Mouse (Mus musculus) hindbrain, postnatal 0 days (tissue): ENCODE results near the gene Mrto4. TPM values are rescaled to one million over a fixed set of nuclear protein-coding genes. Genes with fewer than 3 reads are reported as not detected.
A peak's percentile ranks its signal among the peaks of the same experiment; 100 is the strongest.

Experiments used
- ATAC-seq: fragments of 200-750 bp; cut with Nextera tagmentation; 2 replicates; pipeline ENCODE4 v1.8.0; 2017; ENCODE audit warnings: mild to moderate bottlenecking, moderate TSS enrichment, moderate library complexity
- DNase-seq: peaks from one replicate; pipeline ENCODE4 v3.0.0-alpha.2; 2015; ENCODE audit warnings: low spot score
- H3K27ac ChIP-seq: fragments of 300-500 bp; sonication (generic); 2 replicates; pipeline ENCODE4 v1.5.1; 2014; ENCODE audit warnings: mild to moderate bottlenecking
- H3K27me3 ChIP-seq: fragments of 300-500 bp; sonication (generic); 2 replicates; pipeline ENCODE4 v1.6.1; 2014; ENCODE audit warnings: low read length, mixed read lengths; ENCODE audit not compliant: insufficient read depth
- H3K36me3 ChIP-seq: fragments of 300-500 bp; sonication (generic); 2 replicates; pipeline ENCODE4 v1.6.1; 2014; ENCODE audit warnings: low read length, mixed read lengths; ENCODE audit not compliant: insufficient read depth
- H3K4me1 ChIP-seq: fragments of 300-500 bp; sonication (generic); 2 replicates; pipeline ENCODE4 v1.6.1; 2014; ENCODE audit warnings: antibody characterized with exemption, low read length, mixed read lengths; ENCODE audit not compliant: insufficient read depth
- H3K4me2 ChIP-seq: fragments of 300-500 bp; sonication (generic); 2 replicates; pipeline ENCODE4 v1.6.1; 2014; ENCODE audit warnings: low read depth, mild to moderate bottlenecking, low read length, moderate library complexity, mixed read lengths
- H3K4me3 ChIP-seq: fragments of 300-500 bp; sonication (generic); 2 replicates; pipeline ENCODE4 v1.5.1; 2014; ENCODE audit warnings: low read length
- H3K9ac ChIP-seq: fragments of 300-500 bp; sonication (generic); replicated peaks from 2 replicates; pipeline ENCODE4 v1.6.1; 2014; ENCODE audit warnings: mild to moderate bottlenecking, low read length, moderate library complexity, mixed read lengths
- H3K9me3 ChIP-seq: fragments of 300-500 bp; sonication (generic); 2 replicates; pipeline ENCODE4 v1.6.1; 2016; ENCODE audit warnings: low read length, mixed read lengths
- CTCF ChIP-seq: IDR thresholded peaks from 2 replicates; pipeline ENCODE4 v1.5.1; 2016; ENCODE audit warnings: antibody characterized with exemption, control low read depth, low read depth
- WGBS: fragments of 180-500 bp; shearing (Covaris S2); extraction: QIAGEN DNeasy Blood & Tissue Kit; methylation state at CpG from one replicate; pipeline ENCODE4 v1.1.7; 2014; 5-methylcytosine and 5-hydroxymethylcytosine counted together
- polyA plus RNA-seq: library from polyadenylated mRNA; unstranded; fragments of >200 nt; fragmentation: Nextera tagmentation; extraction: Ambion mirVana; gene quantifications from 2 replicates; pipeline ENCODE4 v1.2.1, GENCODE M21; 2015
- total RNA-seq: library from RNA; depleted of rRNA; stranded (reverse); fragments of >200 nt; gene quantifications from 2 replicates; pipeline ENCODE4 v1.2.3, GENCODE M21; 2014

Gene Mrto4
- total and polyA plus RNA-seq, 2 experiments from 2014 or later = 23.7 to 77.3 TPM

GRCm38 (mm10) chr4:139367336-139367735 lies 15.0 kb upstream of the Mrto4 start:
- Histone ChIP-seq H3K9ac (no peak overlapping the region), H3K36me3 (peaks cover 93% of the 10 kb centered on the region), H3K4me3 (no peak overlapping the region), H3K27ac (no peak overlapping the region), H3K4me2 (no peak overlapping the region), H3K27me3 (no peaks in the 10 kb centered on the region), H3K4me1 (no peaks in the 10 kb centered on the region), H3K9me3 (no peaks in the 10 kb centered on the region)
- no peak for TF ChIP-seq CTCF
- no peak for ATAC-seq
- DNase-seq = no peak
- 99% methylated on average over 3 of the region's 3 CpGs for WGBS

- DNase-seq (no peak), ATAC-seq (no peak)
- no peak for TF ChIP-seq CTCF
- Histone ChIP-seq H3K4me1 (no peaks in the 10 kb centered on the region), H3K4me2 (no peak overlapping the region), H3K27ac (no peak overlapping the region), H3K9ac (no peak overlapping the region), H3K9me3 (no peaks in the 10 kb centered on the region), H3K36me3 (peaks cover 83% of the 10 kb centered on the region), H3K4me3 (no peak overlapping the region), H3K27me3 (no peaks in the 10 kb centered on the region)
- 95% methylated on average over 11 of the region's 11 CpGs for WGBS
These were observed 8.6 kb upstream of the Mrto4 start for GRCm38 (mm10) chr4:139360761-139361548.

- 0 out of 2 replicates have a peak, but pooled peaks have one; percentile 0 for TF ChIP-seq CTCF
- no peaks in the 10 kb centered on the region for H3K27me3 ChIP-seq
- no peaks in the 10 kb centered on the region for H3K9me3 ChIP-seq
- H3K36me3 ChIP-seq = peaks cover 48% of the 10 kb centered on the region
- DNase-seq = no peak
- H3K4me2 ChIP-seq = no peak overlapping the region
- 92% methylated on average over 3 of the region's 3 CpGs for WGBS
- H3K27ac ChIP-seq = no peak overlapping the region
- no peak for ATAC-seq
- 0 out of 2 replicates have a peak, but pooled peaks cover 3% of the 10 kb centered on the region for H3K4me1 ChIP-seq
- no peak overlapping the region for H3K9ac ChIP-seq
- no peak overlapping the region for H3K4me3 ChIP-seq
These were observed 4.8 kb upstream of the Mrto4 start for GRCm38 (mm10) chr4:139357211-139357610.

- DNase-seq (peak; percentile 4), ATAC-seq (0 out of 2 replicates have a peak, but pooled peaks have one; percentile 8)
- peak overlapping the region; percentile 97 for H3K27ac ChIP-seq
- H3K4me3 ChIP-seq = peak overlapping the region; percentile 78
- H3K27me3 ChIP-seq = no peaks in the 10 kb centered on the region
- TF ChIP-seq CTCF = no peak
- 0% methylated on average over 7 of the region's 7 CpGs for WGBS
- no peaks in the 10 kb centered on the region for H3K9me3 ChIP-seq
- peak overlapping the region; percentile 74 for H3K4me2 ChIP-seq
- peaks cover 15% of the 10 kb centered on the region for H3K4me1 ChIP-seq
- peak overlapping the region; percentile 92 for H3K9ac ChIP-seq
- H3K36me3 ChIP-seq = peaks cover 30% of the 10 kb centered on the region
These were observed 456 bp upstream of the Mrto4 start for GRCm38 (mm10) chr4:139352832-139353231.

- Histone ChIP-seq H3K4me1 (no peaks in the 10 kb centered on the region), H3K27ac (no peak overlapping the region), H3K36me3 (peaks cover 26% of the 10 kb centered on the region), H3K4me3 (no peak overlapping the region), H3K27me3 (no peaks in the 10 kb centered on the region), H3K9ac (no peak overlapping the region), H3K9me3 (no peaks in the 10 kb centered on the region), H3K4me2 (no peak overlapping the region)
- DNase-seq = no peak
- 78% methylated on average over 23 of the region's 23 CpGs for WGBS
- ATAC-seq = no peak
- no peak for TF ChIP-seq CTCF
These were observed 6.9 kb downstream of the Mrto4 start for GRCm38 (mm10) chr4:139345416-139346019.

GRCm38 (mm10) chr4:139343718-139344117 lies 8.7 kb downstream of the Mrto4 start:
- Histone ChIP-seq H3K9ac (no peak overlapping the region), H3K4me3 (no peak overlapping the region), H3K4me1 (no peaks in the 10 kb centered on the region), H3K36me3 (peaks cover 16% of the 10 kb centered on the region), H3K27me3 (no peaks in the 10 kb centered on the region), H3K4me2 (no peak overlapping the region), H3K9me3 (no peaks in the 10 kb centered on the region), H3K27ac (no peak overlapping the region)
- DNase-seq (peak; percentile 62), ATAC-seq (peak; percentile 28; the same call in 1 of the 2 replicates)
- no peak for TF ChIP-seq CTCF
- 48% methylated on average over 5 of the region's 5 CpGs for WGBS
